Comparison of ENCODE assay signal across 7 mouse cellular contexts in the genomic region with DNA sequence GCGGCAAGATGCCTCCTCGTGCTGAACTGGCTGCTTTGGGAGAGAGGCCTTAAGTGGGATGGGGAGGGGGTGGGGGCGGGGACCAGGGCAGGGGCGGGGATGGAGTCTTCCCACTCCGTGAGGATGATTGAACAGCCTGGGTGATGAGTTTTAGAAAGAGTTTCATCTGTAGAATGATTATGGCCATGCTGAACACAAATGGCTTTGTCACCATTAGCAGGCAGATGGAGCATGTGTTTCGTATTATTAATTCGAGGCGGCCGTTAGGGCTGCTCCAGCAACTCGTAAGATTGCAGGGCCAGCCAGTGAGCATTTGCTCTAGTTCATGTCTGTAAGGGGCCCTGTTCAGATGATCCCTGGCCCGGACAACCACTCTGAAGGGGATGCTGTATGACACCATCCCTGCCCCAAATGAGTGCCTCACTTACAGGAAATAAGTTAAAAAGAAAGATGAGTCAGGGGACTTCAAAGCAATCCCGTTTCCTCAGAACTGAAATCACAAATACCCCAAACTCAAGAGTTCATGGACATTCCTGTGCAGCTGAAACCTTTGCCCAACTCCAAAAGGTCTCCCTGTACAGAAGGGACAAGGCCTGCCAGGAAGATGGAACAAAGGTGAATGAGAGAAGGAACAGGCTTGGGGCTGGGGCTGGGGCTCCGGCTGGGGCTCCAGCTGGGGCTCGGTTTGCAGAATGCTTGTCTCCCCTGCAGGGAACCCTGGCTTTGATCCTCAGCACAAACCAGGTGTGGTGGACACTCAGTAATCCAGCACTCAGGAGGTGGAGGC. TPM values are rescaled to one million over a fixed set of nuclear protein-coding genes. Genes with fewer than 3 reads are reported as not detected.
DNase-seq lines count a peak whose midpoint lies in the region; ATAC-seq and TF ChIP-seq lines count a peak whose summit lies in the region.

No protein-coding gene starts in this region.

- no peak overlapping the region for H3K9ac ChIP-seq in lung, embryonic 14.5 days
- no peak overlapping the region for H3K9ac ChIP-seq in forebrain, embryonic 14.5 days (ENCODE audit: low read length)

- H3K4me3 ChIP-seq in lung, embryonic 14.5 days (ENCODE audit: low read depth, low read length), result no peak overlapping the region
- no peak overlapping the region for H3K4me3 ChIP-seq in forebrain, embryonic 14.5 days (ENCODE audit: low read depth, low read length)

- no peak for TF ChIP-seq CTCF in lung, embryonic 14.5 days (IDR thresholded peaks at IDR 0.05; ENCODE audit: low read depth)

- DNase-seq in lung, embryonic 14.5 days, result peak; percentile 70
- DNase-seq in lung, postnatal 14 days, result no peak
- DNase-seq in forebrain, embryonic 14.5 days (ENCODE audit: low spot score), result peak; percentile 59
- DNase-seq in kidney, adult 9 months, result peak; percentile 78
- peak; percentile 52 for DNase-seq in retina, embryonic 14.5 days (ENCODE audit: low spot score)
- no peak for DNase-seq in cerebellum, adult 11 months
- DNase-seq in cerebellum, postnatal 36 days, result no peak

- H3K9me3 ChIP-seq in lung, embryonic 14.5 days (ENCODE audit: low read depth, low read length), result no peaks in the 10 kb centered on the region
- no peaks in the 10 kb centered on the region for H3K9me3 ChIP-seq in forebrain, embryonic 14.5 days (replicated peaks; ENCODE audit: control insufficient read depth, low read length)

- H3K36me3 ChIP-seq in lung, embryonic 14.5 days (ENCODE audit: insufficient read depth), result no peaks in the 10 kb centered on the region; the same call in 1 of the 2 replicates
- no peaks in the 10 kb centered on the region for H3K36me3 ChIP-seq in forebrain, embryonic 14.5 days (ENCODE audit: control insufficient read depth, insufficient read depth, low read length)

- ATAC-seq in lung, embryonic 14.5 days (ENCODE audit: insufficient read depth), result peak; percentile 51; the same call in 1 of the 2 replicates
- ATAC-seq in forebrain, embryonic 14.5 days, result peak; percentile 23; the same call in 1 of the 2 replicates

- H3K4me2 ChIP-seq in lung, embryonic 14.5 days, result no peak overlapping the region
- H3K4me2 ChIP-seq in forebrain, embryonic 14.5 days (ENCODE audit: low read length), result no peak overlapping the region

- no peaks in the 10 kb centered on the region for H3K27me3 ChIP-seq in lung, embryonic 14.5 days (ENCODE audit: insufficient read depth, low read length)
- H3K27me3 ChIP-seq in forebrain, embryonic 14.5 days (replicated peaks; ENCODE audit: control insufficient read depth, insufficient read depth, low read length), result no peaks in the 10 kb centered on the region

- peaks cover 25% of the 10 kb centered on the region for H3K4me1 ChIP-seq in lung, embryonic 14.5 days (ENCODE audit: insufficient read depth)
- H3K4me1 ChIP-seq in forebrain, embryonic 14.5 days (ENCODE audit: control insufficient read depth, insufficient read depth, low read length), result peaks cover 11% of the 10 kb centered on the region; the same call in 1 of the 2 replicates

- 14% methylated on average over 14 of the region's 14 CpGs for WGBS in lung, embryonic 14.5 days
- WGBS in forebrain, embryonic 14.5 days, result 26% methylated on average over 14 of the region's 14 CpGs

- H3K27ac ChIP-seq in lung, embryonic 14.5 days (ENCODE audit: low read depth), result peak overlapping the region; percentile 26
- no peak overlapping the region for H3K27ac ChIP-seq in forebrain, embryonic 14.5 days (ENCODE audit: low read depth, low read length)

RNA-seq across cellular contexts. Expression of a gene that starts 46.5 kb away (rescaled TPM):
- 102 and 105 TPM in 2 replicates for polyA plus RNA-seq in lung, embryonic 14.5 days (2014; fragmentation: Nextera tagmentation; extraction: Ambion mirVana)
- polyA plus RNA-seq in forebrain, embryonic 14.5 days (2014; fragmentation: Nextera tagmentation; extraction: Ambion mirVana), result 17.4 and 22.2 TPM in 2 replicates

Comparison
In these comparisons a context has a peak if more than half of its experiments do, and no peak if none do; other contexts are left out.
1. DNase-seq: peak in lung, embryonic 14.5 days (single experiment), forebrain, embryonic 14.5 days (single experiment), kidney, adult 9 months (single experiment) and retina, embryonic 14.5 days (single experiment); none in lung, postnatal 14 days (single experiment), cerebellum, adult 11 months (single experiment) and cerebellum, postnatal 36 days (0 of 2).